Mouse (Mus musculus): ENCODE measurements around the gene Gm973. TPM values are rescaled to one million over a fixed set of nuclear protein-coding genes. Genes with fewer than 3 reads are reported as not detected.

Gm973 gene
- polyA plus RNA-seq (2015; fragmentation: Nextera tagmentation; extraction: Ambion mirVana): 18.0 and 21.5 TPM in 2 replicates

DNA sequence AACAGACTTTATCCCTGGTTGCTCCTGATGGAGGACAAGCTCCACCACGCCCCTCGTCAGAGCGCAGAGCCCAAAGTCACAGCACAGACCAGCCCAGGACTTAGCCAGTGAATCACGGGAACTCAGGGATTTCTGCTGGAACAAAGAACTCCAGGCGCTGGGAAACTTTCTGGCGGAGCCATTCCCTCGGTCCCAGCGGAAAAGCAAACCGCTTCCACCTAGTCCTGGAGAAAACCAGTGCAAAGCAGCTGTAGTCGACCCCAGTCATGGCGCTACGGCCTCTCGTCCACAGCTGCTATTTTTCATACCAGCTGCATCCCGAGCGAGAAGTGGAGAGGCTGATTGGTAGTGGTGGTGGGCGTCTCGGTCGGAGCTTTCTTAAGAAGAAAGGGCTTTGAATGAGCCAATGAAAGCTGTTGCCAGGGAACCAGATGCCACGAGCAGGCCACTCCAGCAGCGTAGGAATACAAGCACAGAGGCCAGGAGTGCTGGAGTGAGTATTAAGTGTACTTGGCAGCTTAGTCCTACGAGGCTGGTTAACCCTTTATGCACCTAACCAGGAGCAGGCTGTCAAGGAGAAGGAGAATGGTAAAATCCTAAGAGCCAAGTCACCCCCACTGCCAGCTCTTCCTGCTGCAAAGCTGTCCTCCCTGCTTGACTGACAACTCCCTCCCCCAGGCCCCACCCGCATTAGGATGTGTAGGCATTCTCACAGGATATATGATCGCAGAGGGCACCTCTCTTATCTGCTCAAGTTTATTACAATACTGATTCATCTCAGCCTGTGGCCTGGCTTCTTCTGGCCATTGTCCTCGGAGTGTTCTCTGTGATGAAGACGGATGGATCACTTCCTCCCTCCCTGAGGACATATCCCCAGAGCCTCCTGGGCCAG, at the start of gene Gm973:
Gene Gm973, plus strand, starts transcription at position 239 of the 892 bp plus-strand sequence.

GRCm38 (mm10) chr1:59482331-59482695, 33.8 kb upstream of the Gm973 start, which contains the start of gene Fzd7:
TSS of gene Fzd7 (plus strand) at chr1:59482424.

DNA sequence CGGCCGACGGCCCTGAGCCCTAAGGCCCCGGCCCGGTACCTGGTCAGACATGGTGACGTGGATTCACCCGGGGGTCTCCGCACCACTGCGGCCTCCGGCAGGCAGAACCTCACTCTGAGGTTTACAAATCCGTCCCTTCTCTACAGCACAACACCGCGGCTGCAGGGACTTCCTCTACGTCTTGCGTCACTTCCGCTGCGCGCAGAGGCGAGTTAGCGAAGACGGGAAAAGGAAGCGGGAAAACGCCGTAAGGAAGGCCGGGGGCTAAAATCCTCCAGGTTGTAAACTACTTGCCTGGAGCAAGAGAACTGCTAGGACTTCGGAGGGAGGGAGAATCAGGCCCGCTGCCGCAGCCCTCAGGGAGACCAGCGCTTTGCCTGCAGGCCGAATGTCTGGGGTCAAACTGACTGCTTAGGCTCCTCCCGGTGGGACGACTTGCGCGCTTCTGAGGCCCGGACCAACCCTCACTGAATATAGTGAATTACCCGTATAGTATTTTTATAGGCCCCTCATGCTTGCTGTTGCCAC, 154.6 kb downstream of the Gm973 start, which contains the start of gene Sumo1:
Gene Sumo1, minus strand, starts transcription at position 194 of the 528 bp plus-strand sequence.

GRCm38 (mm10) chr1:59684819-59685755, 169.0 kb downstream of the Gm973 start, which contains the start of gene Nop58:
TSS of gene Nop58 (plus strand) at chr1:59684971.

Other genes starting within 250 kb of the Gm973 start
- gene Fzd7, start 33.8 kb upstream of the Gm973 start, polyA plus RNA-seq (2015; fragmentation: Nextera tagmentation; extraction: Ambion mirVana): 2.8 and 3.6 TPM in 2 replicates
- 276 and 306 TPM in 2 replicates for gene Sumo1, start 154.6 kb downstream of the Gm973 start, polyA plus RNA-seq (2015; fragmentation: Nextera tagmentation; extraction: Ambion mirVana)
- 114 and 128 TPM in 2 replicates for gene Nop58, start 168.7 kb downstream of the Gm973 start, polyA plus RNA-seq (2015; fragmentation: Nextera tagmentation; extraction: Ambion mirVana)
- gene Bmpr2, start 247.1 kb downstream of the Gm973 start, polyA plus RNA-seq (2015; fragmentation: Nextera tagmentation; extraction: Ambion mirVana): 10.5 and 11.5 TPM in 2 replicates